Mouse (Mus musculus) midbrain, embryonic 13.5 days (tissue): Measurements from ENCODE around the gene Dvl2. TPM values are rescaled to one million over a fixed set of nuclear protein-coding genes. Genes with fewer than 3 reads are reported as not detected.

Source experiments
- ATAC-seq: fragments of 200-750 bp; cut with Nextera tagmentation; 2 replicates; pipeline ENCODE4 v1.8.0; 2017; ENCODE audit warnings: mild to moderate bottlenecking, moderate TSS enrichment, moderate library complexity
- H3K27ac ChIP-seq: fragments of 300-500 bp; sonication (generic); 2 replicates; pipeline ENCODE4 v1.5.1; 2015; ENCODE audit warnings: inconsistent platforms, mild to moderate bottlenecking, moderate library complexity
- H3K27me3 ChIP-seq: fragments of 300-500 bp; sonication (generic); 2 replicates; pipeline ENCODE4 v1.6.1; 2015; ENCODE audit warnings: mild to moderate bottlenecking, inconsistent platforms
- H3K36me3 ChIP-seq: fragments of 300-500 bp; sonication (generic); 2 replicates; pipeline ENCODE4 v1.6.1; 2015; ENCODE audit warnings: mild to moderate bottlenecking, inconsistent platforms
- H3K4me1 ChIP-seq: fragments of 300-500 bp; sonication (generic); replicated peaks from 2 replicates; pipeline ENCODE4 v1.6.1; 2015; ENCODE audit warnings: inconsistent platforms
- H3K4me2 ChIP-seq: fragments of 300-500 bp; sonication (generic); replicated peaks from 2 replicates; pipeline ENCODE4 v1.6.1; 2015; ENCODE audit warnings: moderate library complexity, mild to moderate bottlenecking, inconsistent platforms
- H3K4me3 ChIP-seq: fragments of 300-500 bp; sonication (generic); replicated peaks from 2 replicates; pipeline ENCODE4 v1.5.1; 2015; ENCODE audit warnings: mild to moderate bottlenecking, inconsistent platforms
- H3K9ac ChIP-seq: fragments of 300-500 bp; sonication (generic); replicated peaks from 2 replicates; pipeline ENCODE4 v1.6.1; 2015; ENCODE audit warnings: mild to moderate bottlenecking, inconsistent platforms
- H3K9me3 ChIP-seq: fragments of 300-500 bp; sonication (generic); 2 replicates; pipeline ENCODE4 v1.6.1; 2016; ENCODE audit warnings: mild to moderate bottlenecking, inconsistent platforms
- WGBS: fragments of 180-500 bp; shearing (Covaris S2); methylation state at CpG from one replicate; pipeline ENCODE4 v1.1.7; 2015; 5-methylcytosine and 5-hydroxymethylcytosine counted together
- polyA plus RNA-seq: library from polyadenylated mRNA; unstranded; fragments of >200 nt; fragmentation: Nextera tagmentation; extraction: Ambion mirVana; gene quantifications from 2 replicates; pipeline ENCODE4 v1.2.1, GENCODE M21; 2015

The Dvl2 gene
- polyA plus RNA-seq, 1 experiment from 2014 or later = 35.4 TPM

DNA sequence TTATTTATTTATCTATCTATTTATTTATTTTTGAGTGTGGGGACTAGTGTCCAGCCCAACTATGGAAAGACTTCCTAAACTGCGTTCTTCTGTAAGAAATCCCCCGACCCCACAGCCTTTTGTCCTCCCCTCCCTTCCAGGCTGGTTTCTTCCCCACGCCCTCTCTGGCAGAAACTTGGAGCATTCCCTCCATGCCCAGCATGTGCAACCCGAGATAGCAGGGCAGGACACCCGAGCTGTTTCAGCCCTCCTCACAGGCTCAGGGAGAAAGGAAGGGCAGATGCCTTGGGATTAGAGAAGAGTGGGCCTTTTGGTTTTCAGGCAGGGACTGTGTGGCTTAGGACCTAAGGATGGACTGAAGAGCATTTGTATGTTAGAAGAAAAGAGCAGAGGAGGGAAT lies 17.5 kb upstream of the Dvl2 start:
- 37% methylated on average over 5 of the region's 5 CpGs for WGBS
- no peak for ATAC-seq
- peaks cover 44% of the 10 kb centered on the region for H3K36me3 ChIP-seq
- H3K27me3 ChIP-seq = no peaks in the 10 kb centered on the region
- H3K4me2 ChIP-seq = peak overlapping the region; percentile 84
- H3K4me1 ChIP-seq = peaks cover 38% of the 10 kb centered on the region
- peak overlapping the region; percentile 99 for H3K9ac ChIP-seq
- H3K27ac ChIP-seq = peak overlapping the region; percentile 56; the same call in 1 of the 2 replicates
- peak overlapping the region; percentile 100 for H3K4me3 ChIP-seq
- no peaks in the 10 kb centered on the region for H3K9me3 ChIP-seq

DNA sequence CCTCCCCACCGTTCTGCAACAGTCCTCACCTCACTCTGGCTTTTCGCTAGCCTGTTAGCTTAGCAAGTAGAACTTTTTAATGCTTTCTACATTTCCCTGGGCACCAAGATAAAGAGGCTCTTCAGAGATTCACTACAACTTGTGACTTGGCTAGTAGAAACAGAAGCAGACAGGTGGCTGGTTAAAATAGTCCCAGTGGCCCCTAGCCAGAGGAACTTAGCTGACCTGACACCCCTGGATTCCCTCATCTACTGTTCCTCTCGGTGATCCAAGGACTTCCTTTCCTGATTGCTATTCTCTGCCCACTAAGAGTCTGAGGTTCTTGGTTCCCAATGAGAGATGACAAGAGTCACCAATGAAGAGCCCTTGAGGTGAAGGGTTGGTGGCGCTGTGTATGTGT lies 17.0 kb upstream of the Dvl2 start:
- no peak for ATAC-seq
- Histone ChIP-seq H3K36me3 (peaks cover 45% of the 10 kb centered on the region), H3K27me3 (no peaks in the 10 kb centered on the region), H3K4me1 (peaks cover 36% of the 10 kb centered on the region), H3K4me3 (peak overlapping the region; percentile 100), H3K9ac (peak overlapping the region; percentile 99), H3K27ac (no peak overlapping the region), H3K9me3 (no peaks in the 10 kb centered on the region), H3K4me2 (peak overlapping the region; percentile 84)
- WGBS = 91% methylated on average over 4 of the region's 4 CpGs

DNA sequence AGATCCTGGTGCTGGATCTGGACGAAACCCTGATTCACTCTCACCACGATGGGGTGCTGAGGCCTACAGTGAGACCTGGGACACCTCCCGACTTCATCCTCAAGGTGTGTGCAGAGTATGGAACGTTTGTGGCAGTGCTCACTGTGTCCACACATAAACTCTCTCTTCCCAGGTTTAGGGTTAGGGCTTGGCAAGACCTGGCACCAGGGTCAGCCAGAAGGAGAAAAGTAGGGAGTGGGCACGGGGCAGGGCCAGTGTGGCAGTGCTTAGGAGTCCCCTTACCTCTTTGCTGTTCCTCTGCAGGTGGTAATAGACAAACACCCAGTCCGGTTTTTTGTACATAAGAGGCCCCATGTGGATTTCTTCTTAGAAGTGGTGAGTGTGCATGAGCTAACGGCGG lies 16.0 kb upstream of the Dvl2 start:
- no peak for ATAC-seq
- peaks cover 54% of the 10 kb centered on the region for H3K36me3 ChIP-seq
- H3K9ac ChIP-seq = no peak overlapping the region
- WGBS = 93% methylated on average over 8 of the region's 8 CpGs
- no peaks in the 10 kb centered on the region for H3K9me3 ChIP-seq
- H3K4me1 ChIP-seq = peaks cover 27% of the 10 kb centered on the region
- no peaks in the 10 kb centered on the region for H3K27me3 ChIP-seq
- no peak overlapping the region for H3K4me3 ChIP-seq
- no peak overlapping the region for H3K4me2 ChIP-seq
- H3K27ac ChIP-seq = no peak overlapping the region

DNA sequence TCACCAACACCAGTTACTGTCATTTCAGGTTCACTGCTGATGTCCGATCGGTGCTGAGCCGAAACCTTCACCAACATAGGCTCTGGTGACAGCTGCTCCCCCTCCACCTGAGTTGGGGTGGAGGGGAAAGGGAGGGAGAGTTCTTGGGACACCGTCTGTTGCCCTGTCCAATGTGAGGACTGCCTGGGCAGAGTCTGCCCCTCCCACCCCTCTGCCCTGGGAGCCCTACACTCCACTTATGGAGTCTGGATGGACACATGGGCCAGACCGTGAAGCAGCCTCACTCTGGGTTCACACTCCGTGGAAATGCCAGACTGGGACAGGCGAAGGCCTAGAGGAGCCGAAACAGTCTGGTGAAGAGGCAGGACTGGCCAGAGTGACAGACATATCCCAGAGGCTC lies 10.4 kb upstream of the Dvl2 start:
- Histone ChIP-seq H3K27ac (peak overlapping the region; percentile 93; the same call in 1 of the 2 replicates), H3K9ac (no peak overlapping the region), H3K4me1 (peaks cover 30% of the 10 kb centered on the region), H3K27me3 (no peaks in the 10 kb centered on the region), H3K9me3 (no peaks in the 10 kb centered on the region), H3K36me3 (peaks cover 64% of the 10 kb centered on the region), H3K4me2 (no peak overlapping the region), H3K4me3 (no peak overlapping the region)
- ATAC-seq = no peak
- WGBS = 88% methylated on average over 8 of the region's 8 CpGs

DNA sequence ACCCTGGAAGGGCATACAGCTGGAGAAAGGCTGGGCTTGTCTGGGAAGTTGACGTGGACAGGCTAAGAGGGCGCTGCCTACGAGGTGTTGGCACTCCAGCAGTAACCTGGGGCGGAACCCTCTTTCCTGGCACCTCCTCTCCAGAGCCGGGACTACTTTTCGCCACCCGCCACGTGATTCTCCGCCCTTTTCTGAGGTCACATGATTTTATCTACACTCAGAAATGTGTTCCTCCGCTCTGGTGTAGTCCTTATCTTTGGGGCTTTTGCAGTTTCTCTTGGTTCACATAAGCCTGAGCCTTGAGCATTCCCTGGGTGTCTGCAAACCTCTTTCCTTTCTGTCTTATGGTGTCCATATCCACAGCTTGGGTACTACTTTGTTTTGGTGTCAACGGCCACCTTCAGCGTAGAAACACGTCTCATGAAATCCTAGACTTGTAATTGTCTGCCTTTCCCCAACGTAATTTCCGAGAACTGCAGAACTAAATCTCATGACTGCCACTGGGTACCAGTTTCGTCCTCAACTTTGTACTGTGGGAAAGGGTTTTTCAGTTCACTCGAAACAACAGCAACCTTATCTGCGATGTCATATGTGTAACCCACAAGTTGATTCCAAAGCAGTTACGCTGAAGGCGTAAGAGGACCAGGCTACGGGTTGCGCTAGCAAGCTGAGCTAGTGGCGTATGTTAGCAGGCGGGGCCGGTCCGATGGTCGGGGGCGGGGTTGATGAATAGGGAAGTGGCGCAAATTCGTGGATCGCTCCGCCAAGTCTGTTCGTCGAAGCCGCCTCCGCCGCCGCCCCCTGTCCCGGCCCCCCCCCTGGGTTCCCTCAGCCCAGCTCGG lies 9.3 kb upstream of the Dvl2 start, which contains the start of gene Gabarap:
Gene Gabarap (plus strand): TSS at position 294 of the 842 bp plus-strand sequence.
- Histone ChIP-seq H3K4me3 (peak within 1 kb of the TSS; percentile 75), H3K4me2 (peak within 1 kb of the TSS; percentile 72), H3K27ac (peak within 1 kb of the TSS; percentile 93), H3K4me1 (peaks cover 30% of the 10 kb centered on the region), H3K9ac (peak within 1 kb of the TSS; percentile 86), H3K27me3 (no peaks in the 10 kb centered on the region), H3K9me3 (no peaks in the 10 kb centered on the region), H3K36me3 (peaks cover 55% of the 10 kb centered on the region)
- ATAC-seq = peak; percentile 62
- WGBS = under 1% methylated on average over 40 of the region's 40 CpGs

DNA sequence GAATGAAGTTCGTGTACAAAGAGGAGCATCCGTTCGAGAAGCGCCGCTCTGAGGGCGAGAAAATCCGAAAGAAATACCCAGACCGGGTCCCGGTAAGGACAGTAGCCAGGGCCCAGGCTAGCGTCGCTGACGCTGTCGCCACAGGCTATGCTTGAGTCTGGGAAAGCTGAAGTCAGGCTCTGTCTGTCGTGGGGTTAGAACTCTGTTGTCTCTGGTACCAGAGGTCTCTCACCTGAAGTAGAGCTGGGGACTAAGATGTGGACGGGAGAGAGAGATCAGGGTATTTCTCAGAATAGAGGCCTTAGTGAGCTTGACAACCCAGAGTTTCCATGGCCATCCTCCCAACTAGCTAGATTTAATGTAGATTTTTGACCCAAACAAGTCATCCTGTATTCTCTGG lies 8.7 kb upstream of the Dvl2 start:
- ATAC-seq = peak; percentile 31
- Histone ChIP-seq H3K4me2 (peak overlapping the region; percentile 72), H3K4me1 (peaks cover 30% of the 10 kb centered on the region), H3K36me3 (peaks cover 48% of the 10 kb centered on the region), H3K9ac (peak overlapping the region; percentile 86), H3K9me3 (no peaks in the 10 kb centered on the region), H3K27me3 (no peaks in the 10 kb centered on the region), H3K27ac (peak overlapping the region; percentile 93), H3K4me3 (peak overlapping the region; percentile 75)
- under 1% methylated on average over 15 of the region's 15 CpGs for whole genome bisulfite sequencing

DNA sequence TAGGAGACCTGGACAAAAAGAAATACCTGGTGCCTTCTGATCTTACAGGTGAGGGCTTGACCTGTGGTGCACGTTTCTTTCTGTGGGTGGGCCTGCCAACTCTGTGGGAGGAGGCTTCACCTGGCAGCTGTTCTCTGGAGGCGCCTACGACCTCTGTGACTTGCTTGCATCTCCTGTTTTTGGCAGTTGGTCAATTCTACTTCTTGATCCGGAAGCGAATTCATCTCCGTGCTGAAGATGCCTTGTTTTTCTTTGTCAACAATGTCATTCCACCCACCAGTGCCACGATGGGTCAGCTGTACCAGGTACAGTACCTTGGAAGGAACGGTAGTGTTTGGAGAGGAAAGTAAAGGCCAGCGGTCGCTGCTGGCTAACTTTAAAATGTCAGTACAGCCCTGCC lies 8.0 kb upstream of the Dvl2 start:
- Histone ChIP-seq H3K27me3 (no peaks in the 10 kb centered on the region), H3K9ac (peak overlapping the region; percentile 86), H3K4me1 (peaks cover 33% of the 10 kb centered on the region), H3K9me3 (no peaks in the 10 kb centered on the region), H3K4me3 (peak overlapping the region; percentile 75), H3K27ac (no peak overlapping the region), H3K4me2 (peak overlapping the region; percentile 72), H3K36me3 (peaks cover 42% of the 10 kb centered on the region)
- no peak for ATAC-seq
- 87% methylated on average over 10 of the region's 10 CpGs for WGBS

DNA sequence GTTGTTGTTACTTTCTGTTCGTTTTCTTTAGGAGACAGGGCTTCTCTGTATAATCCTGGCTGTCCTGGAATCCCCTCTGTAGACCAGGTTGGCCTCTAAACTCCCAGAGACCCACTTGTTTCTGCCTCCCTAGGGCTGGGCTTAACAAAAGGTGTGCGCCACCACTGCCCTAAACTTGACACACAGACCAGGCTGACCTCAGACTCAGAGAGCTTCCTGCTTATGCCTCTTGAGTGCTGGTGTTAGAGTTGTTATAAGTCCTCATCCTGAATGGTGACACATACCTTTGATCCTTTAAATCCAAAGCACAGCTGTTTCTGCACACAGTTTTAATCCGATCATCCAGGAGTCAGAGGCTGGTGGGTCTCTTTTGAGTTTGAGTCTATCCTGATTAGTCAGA lies 7.5 kb upstream of the Dvl2 start:
- Histone ChIP-seq H3K4me2 (peak overlapping the region; percentile 72), H3K27ac (no peak overlapping the region), H3K9me3 (no peaks in the 10 kb centered on the region), H3K27me3 (no peaks in the 10 kb centered on the region), H3K4me1 (peaks cover 38% of the 10 kb centered on the region), H3K4me3 (peak overlapping the region; percentile 75), H3K9ac (peak overlapping the region; percentile 86; the same call in 1 of the 2 replicates), H3K36me3 (peaks cover 37% of the 10 kb centered on the region)
- WGBS = 90% methylated on average over 3 of the region's 3 CpGs
- no peak for ATAC-seq

DNA sequence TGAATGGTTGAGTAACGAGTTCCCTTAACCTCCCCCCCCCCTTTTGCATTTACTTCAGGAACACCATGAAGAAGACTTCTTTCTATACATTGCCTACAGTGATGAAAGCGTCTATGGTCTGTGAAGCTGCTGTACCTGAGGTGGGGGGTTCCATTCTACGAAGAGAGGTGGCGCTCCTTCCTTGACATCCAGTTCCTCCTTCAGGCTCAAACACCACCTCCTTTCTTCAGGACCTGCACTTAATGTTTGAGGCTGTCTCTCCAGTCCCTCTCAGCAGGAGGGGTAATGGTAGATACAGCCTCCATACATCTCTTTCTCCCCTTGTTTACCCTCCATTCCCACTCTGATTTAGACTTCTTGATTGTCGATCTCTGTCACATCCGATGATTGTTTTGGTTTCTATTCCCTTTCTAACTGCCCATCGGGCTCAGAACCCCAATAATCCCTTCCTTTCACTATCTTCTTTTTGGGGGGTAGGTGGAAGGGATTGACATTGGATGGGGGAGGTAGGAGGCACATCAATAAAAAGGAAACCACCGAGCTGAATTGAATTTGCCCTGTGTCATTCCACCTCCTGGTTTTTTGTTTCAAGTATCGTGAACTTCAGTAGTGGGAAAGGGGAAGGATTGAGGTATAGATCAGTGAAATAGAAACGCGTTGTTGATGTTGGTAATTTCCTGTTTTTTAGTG lies 5.8 kb upstream of the Dvl2 start:
- 86% methylated on average over 11 of the region's 11 CpGs for WGBS
- Histone ChIP-seq H3K4me1 (peaks cover 50% of the 10 kb centered on the region), H3K27me3 (no peaks in the 10 kb centered on the region), H3K4me3 (0 out of 2 replicates have a peak overlapping the region, but pooled peaks have one; percentile 1), H3K9me3 (no peaks in the 10 kb centered on the region), H3K36me3 (peaks cover 37% of the 10 kb centered on the region), H3K4me2 (peak overlapping the region; percentile 76; the same call in 1 of the 2 replicates), H3K27ac (0 out of 2 replicates have a peak overlapping the region, but pooled peaks have one; percentile 91), H3K9ac (no peak overlapping the region)
- no peak for ATAC-seq

DNA sequence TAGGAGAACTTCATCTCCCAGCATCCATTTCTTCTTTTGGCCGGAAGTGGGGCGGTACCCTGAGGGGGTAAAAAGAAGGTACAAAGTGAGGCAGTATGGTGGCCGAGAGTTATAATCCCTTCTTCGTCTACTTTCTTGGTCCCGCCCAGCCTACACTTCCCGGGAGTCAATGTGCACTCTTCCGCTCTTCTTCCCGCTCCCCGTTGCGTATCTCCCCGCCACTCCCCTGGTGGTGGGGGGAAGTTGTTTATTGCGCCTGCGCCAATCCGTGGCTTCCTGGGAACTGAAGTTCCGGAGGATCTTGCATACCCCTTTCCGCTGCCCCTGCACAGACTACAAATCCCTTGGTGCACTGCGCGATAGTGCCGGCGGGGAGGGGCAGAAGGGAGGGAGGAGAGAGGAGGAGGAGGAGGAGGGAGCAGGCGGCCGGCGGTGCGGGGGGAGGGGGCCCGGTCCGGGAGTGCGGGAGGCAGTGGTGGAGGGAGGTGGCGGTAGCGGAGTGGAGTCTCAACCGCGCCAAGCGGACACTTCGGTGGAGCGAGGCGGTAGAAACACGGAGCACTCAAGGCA lies 4.9 kb upstream of the Dvl2 start, which contains the start of gene Phf23:
Gene Phf23 (plus strand): TSS at position 387 of the 570 bp plus-strand sequence.
- Histone ChIP-seq H3K27ac (peak within 1 kb of the TSS; percentile 91), H3K9me3 (no peaks in the 10 kb centered on the region), H3K27me3 (no peaks in the 10 kb centered on the region), H3K4me1 (peaks cover 52% of the 10 kb centered on the region), H3K4me2 (peak within 1 kb of the TSS; percentile 76), H3K36me3 (peaks cover 36% of the 10 kb centered on the region), H3K9ac (peak within 1 kb of the TSS; percentile 88), H3K4me3 (peak within 1 kb of the TSS; percentile 91)
- peak; percentile 86 for ATAC-seq
- under 1% methylated on average over 36 of the region's 36 CpGs for WGBS

DNA sequence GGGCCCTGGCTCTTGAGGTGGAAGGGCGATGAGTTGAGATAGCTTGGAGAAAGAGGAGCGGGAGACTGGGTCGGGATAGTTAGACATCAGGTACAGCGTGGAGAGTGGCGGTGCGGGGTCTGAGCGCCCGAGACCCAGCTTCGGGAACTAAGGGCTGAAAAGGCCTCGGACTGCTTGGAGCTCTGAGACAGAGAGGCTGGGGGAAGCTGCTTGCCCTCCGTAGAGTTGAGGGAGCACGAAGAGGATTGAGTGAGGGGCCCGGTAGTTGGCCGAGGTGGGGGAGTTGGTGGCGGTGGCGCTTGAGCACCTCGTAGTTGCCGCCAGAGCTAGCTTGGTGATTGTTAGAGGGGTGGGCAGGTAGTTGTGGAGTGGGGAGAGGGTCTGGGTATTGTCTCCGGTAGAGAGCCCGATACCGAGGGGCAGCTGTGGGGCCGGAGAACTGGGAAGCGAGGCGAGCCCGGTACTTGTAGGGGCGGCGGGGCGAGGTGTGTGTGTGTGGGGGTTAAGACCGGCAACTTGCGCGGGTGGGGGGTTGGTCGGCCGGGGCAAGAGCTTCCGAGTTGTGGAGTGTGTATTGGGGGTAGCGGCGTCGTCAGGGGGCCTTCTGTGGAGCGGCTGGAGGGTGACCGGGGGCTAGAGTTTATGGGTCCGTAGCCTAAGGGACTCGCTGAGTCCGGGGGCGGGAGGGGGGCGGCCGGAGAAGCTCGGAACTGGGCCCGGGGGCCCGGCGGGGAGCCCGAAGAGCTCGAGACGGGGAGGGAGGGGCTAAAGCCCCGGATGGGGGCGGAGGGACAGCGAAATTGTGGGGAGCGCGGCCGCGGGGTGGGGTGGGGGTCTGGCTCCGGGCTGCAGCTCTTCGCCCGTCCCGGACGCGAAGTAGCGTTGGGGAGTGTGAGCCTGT lies 4.0 kb upstream of the Dvl2 start:
- Histone ChIP-seq H3K36me3 (peaks cover 36% of the 10 kb centered on the region), H3K9ac (peak overlapping the region; percentile 88), H3K27ac (peak overlapping the region; percentile 91), H3K27me3 (no peaks in the 10 kb centered on the region), H3K4me3 (peak overlapping the region; percentile 91), H3K4me1 (peaks cover 56% of the 10 kb centered on the region), H3K9me3 (no peaks in the 10 kb centered on the region), H3K4me2 (peak overlapping the region; percentile 76)
- 1% methylated on average over 63 of the region's 66 CpGs for WGBS
- peak; percentile 1; the same call in 1 of the 2 replicates for ATAC-seq
